8 mouse cellular contexts compared by ENCODE assay signal in the genomic region with DNA sequence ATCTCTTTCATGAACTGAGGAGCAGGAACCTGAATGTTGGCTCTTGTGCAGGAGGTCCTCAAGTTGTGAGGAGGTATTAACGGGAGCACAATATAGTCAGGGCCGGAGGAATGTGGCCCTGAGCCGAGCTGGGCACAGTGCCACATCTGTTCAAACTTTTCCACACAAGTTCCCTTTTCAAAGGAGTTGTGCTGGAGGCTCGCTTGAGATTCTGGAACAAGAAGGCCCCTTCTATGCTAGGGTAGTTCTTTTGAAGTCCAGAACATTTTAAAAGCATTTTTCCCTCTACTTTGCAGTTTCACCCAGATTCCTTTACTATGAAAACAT. TPM values are rescaled to one million over a fixed set of nuclear protein-coding genes. Genes with fewer than 3 reads are reported as not detected.
A peak's percentile ranks its signal among the peaks of the same experiment; 100 is the strongest.
DNase-seq lines count a peak whose midpoint lies in the region; ATAC-seq and TF ChIP-seq lines count a peak whose summit lies in the region.

No protein-coding gene starts in this region.

- no peak overlapping the region for H3K27ac ChIP-seq in midbrain, embryonic 11.5 days (ENCODE audit: low read depth, low read length)
- H3K27ac ChIP-seq in stomach, postnatal 0 days (replicated peaks), result peak overlapping the region; percentile 89

- no peaks in the 10 kb centered on the region for H3K36me3 ChIP-seq in midbrain, embryonic 11.5 days (ENCODE audit: control insufficient read depth, insufficient read depth, low read length)
- no peaks in the 10 kb centered on the region for H3K36me3 ChIP-seq in stomach, postnatal 0 days (ENCODE audit: control insufficient read depth, insufficient read depth, low read length)

- H3K27me3 ChIP-seq in midbrain, embryonic 11.5 days (ENCODE audit: control insufficient read depth, insufficient read depth, low read length), result no peaks in the 10 kb centered on the region
- H3K27me3 ChIP-seq in stomach, postnatal 0 days (ENCODE audit: control insufficient read depth, insufficient read depth, low read length), result no peaks in the 10 kb centered on the region

- peak; percentile 89 to 95 for DNase-seq in adrenal gland, adult (ENCODE audit: inconsistent age in 2 of 2, low spot score in 1 of 2)
- peak; percentile 32 for DNase-seq in embryo, embryonic 10.5 days (ENCODE audit: low spot score)
- peak; percentile 95 for DNase-seq in heart, adult 11 months
- DNase-seq in kidney, adult 11 months, result peak; percentile 81
- DNase-seq in left cerebral cortex, postnatal 36 days (ENCODE audit: low spot score in 2 of 2), result peak; percentile 47 to 56
- peak; percentile 92 for DNase-seq in midbrain, embryonic 11.5 days (ENCODE audit: low spot score, missing footprints)
- DNase-seq in stomach, postnatal 0 days (ENCODE audit: low spot score), result peak; percentile 86
- DNase-seq in spleen, postnatal 36 days (ENCODE audit: low spot score in 2 of 2), result no peak

- peaks cover 15% of the 10 kb centered on the region for H3K4me1 ChIP-seq in midbrain, embryonic 11.5 days (ENCODE audit: control insufficient read depth, insufficient read depth, low read length)
- H3K4me1 ChIP-seq in stomach, postnatal 0 days (replicated peaks; ENCODE audit: control insufficient read depth, insufficient read depth), result no peaks in the 10 kb centered on the region

- 15% methylated on average over 4 of the region's 4 CpGs for WGBS in midbrain, embryonic 11.5 days
- WGBS in stomach, postnatal 0 days, result 7% methylated on average over 4 of the region's 4 CpGs

- H3K4me3 ChIP-seq in midbrain, embryonic 11.5 days (ENCODE audit: low read depth, low read length), result no peak overlapping the region; the same call in 1 of the 2 replicates
- H3K4me3 ChIP-seq in stomach, postnatal 0 days (ENCODE audit: low read depth, low read length), result peak overlapping the region; percentile 57; the same call in 1 of the 2 replicates

- H3K9me3 ChIP-seq in midbrain, embryonic 11.5 days (ENCODE audit: control insufficient read depth, low read length), result no peaks in the 10 kb centered on the region
- no peaks in the 10 kb centered on the region for H3K9me3 ChIP-seq in stomach, postnatal 0 days (ENCODE audit: control insufficient read depth, low read length)

- intact Hi-C loops in left cerebral cortex, postnatal 36 days (cut with DNase I), result no loop called here

- peak; percentile 2; the same call in 1 of the 2 replicates for ATAC-seq in midbrain, embryonic 11.5 days (ENCODE audit: low FRiP score)
- ATAC-seq in stomach, postnatal 0 days (ENCODE audit: low FRiP score, low TSS enrichment), result peak; percentile 70

- no peak for TF ChIP-seq CTCF in stomach, postnatal 0 days (IDR thresholded peaks at IDR 0.05; ENCODE audit: low read depth)

- H3K4me2 ChIP-seq in midbrain, embryonic 11.5 days, result peak overlapping the region; percentile 91
- peak overlapping the region; percentile 98 for H3K4me2 ChIP-seq in stomach, postnatal 0 days (replicated peaks; ENCODE audit: low read depth)

- H3K9ac ChIP-seq in midbrain, embryonic 11.5 days (ENCODE audit: low read length), result peak overlapping the region; percentile 55; the same call in 1 of the 2 replicates
- H3K9ac ChIP-seq in stomach, postnatal 0 days (ENCODE audit: low read length), result peak overlapping the region; percentile 57; the same call in 1 of the 2 replicates

- no peak for TF ChIP-seq EP300 in stomach, postnatal 0 days (optimal IDR thresholded peaks at IDR 0.05)

RNA-seq across cellular contexts. Expression of gene Psat1, which starts 21.5 kb away (rescaled TPM):
- total RNA-seq in left cerebral cortex, postnatal 36 days (2021), result 100 to 1,000 TPM in 1 of 2 experiments, 10 to 100 TPM in 1; 96.4 to 119 TPM
- polyA plus RNA-seq in midbrain, embryonic 11.5 days (2014; fragmentation: Nextera tagmentation; extraction: Ambion mirVana), result 103 and 105 TPM in 2 replicates
- polyA plus RNA-seq in stomach, postnatal 0 days (2015; fragmentation: Nextera tagmentation; extraction: Ambion mirVana), result 63.2 and 67.9 TPM in 2 replicates

RNA-seq across cellular contexts. Expression of gene Cep78, which starts 59.1 kb away (rescaled TPM):
- total RNA-seq in left cerebral cortex, postnatal 36 days (2021), result 10 to 100 TPM in 1 of 2 experiments, 1 to 10 TPM in 1; 8.4 to 10.4 TPM
- polyA plus RNA-seq in midbrain, embryonic 11.5 days (2014; fragmentation: Nextera tagmentation; extraction: Ambion mirVana), result 49.6 and 50.9 TPM in 2 replicates
- 9.0 TPM in 2 replicates for polyA plus RNA-seq in stomach, postnatal 0 days (2015; fragmentation: Nextera tagmentation; extraction: Ambion mirVana)

Comparison
In these comparisons a context has a peak if more than half of its experiments do, and no peak if none do; other contexts are left out.
1. DNase-seq: peak in adrenal gland, adult (2 of 2), embryo, embryonic 10.5 days (single experiment), heart, adult 11 months (single experiment), kidney, adult 11 months (single experiment), left cerebral cortex, postnatal 36 days (2 of 2), midbrain, embryonic 11.5 days (single experiment) and stomach, postnatal 0 days (single experiment); none in spleen, postnatal 36 days (0 of 2).